Mouse (Mus musculus): Measurements from ENCODE around the gene Col6a3.

The Col6a3 gene

DNA sequence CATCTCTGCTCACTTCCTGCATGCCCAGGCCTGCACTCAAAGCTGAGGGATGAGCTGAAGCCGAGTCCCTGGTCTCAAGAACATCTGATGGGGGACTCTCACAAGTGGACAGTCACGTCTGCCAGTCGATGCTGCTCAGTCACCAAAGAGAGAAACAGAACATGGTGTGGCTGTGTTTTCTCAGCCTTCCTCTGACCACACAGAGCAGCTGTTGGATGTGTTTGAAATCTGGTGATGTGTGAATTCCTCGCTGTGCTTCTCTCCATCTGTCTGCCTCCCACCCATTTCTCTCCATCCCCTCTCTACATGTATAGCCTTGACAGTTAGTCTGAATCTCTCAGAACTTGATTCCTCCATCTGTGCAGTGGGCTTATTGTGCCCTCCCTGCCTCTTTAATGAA, 92.5 kb downstream of the Col6a3 start:
- Histone ChIP-seq H3K4me1 (replicated peaks; ENCODE audit: low read depth, low read length) (no peaks in the 10 kb centered on the region), H3K4me3 (replicated peaks; ENCODE audit: low read length) (no peak overlapping the region), H3K9me3 (ENCODE audit: low read length) (no peaks in the 10 kb centered on the region), H3K27me3 (ENCODE audit: insufficient read depth, low read length) (no peaks in the 10 kb centered on the region), H3K36me3 (ENCODE audit: insufficient read depth, low read length) (no peaks in the 10 kb centered on the region)
- TF ChIP-seq NANOG (IDR thresholded peaks at IDR 0.05; ENCODE audit: borderline replicate concordance, low read length) (no peak), CTCF (conservative IDR thresholded peaks at IDR 0.05; ENCODE audit: low read length) (no peak), POU5F1 (IDR thresholded peaks at IDR 0.05; ENCODE audit: borderline replicate concordance, low read length) (no peak)

DNA sequence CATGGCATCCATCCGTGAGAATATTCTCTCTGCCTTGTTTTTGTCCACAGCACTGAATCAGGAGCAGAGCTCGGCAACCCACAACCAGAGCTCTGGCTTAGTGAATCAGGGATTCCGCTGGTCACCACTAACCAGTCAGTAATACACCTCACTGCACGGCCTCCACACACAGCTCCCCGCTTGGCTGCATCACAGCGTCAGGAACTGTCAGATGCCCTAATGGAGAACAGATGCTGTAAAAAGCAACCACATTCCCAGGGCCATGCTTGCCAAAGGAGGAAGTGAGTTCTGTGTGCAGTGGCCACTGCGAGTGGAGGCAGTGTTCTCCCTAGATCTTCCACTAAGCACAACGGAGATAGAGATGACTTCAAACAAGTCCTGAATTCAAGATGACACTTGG, 93.6 kb downstream of the Col6a3 start:
- Histone ChIP-seq H3K4me1 (replicated peaks; ENCODE audit: low read depth, low read length) (no peaks in the 10 kb centered on the region), H3K4me3 (replicated peaks; ENCODE audit: low read length) (no peak overlapping the region), H3K36me3 (ENCODE audit: insufficient read depth, low read length) (no peaks in the 10 kb centered on the region), H3K27me3 (ENCODE audit: insufficient read depth, low read length) (no peaks in the 10 kb centered on the region), H3K9me3 (ENCODE audit: low read length) (no peaks in the 10 kb centered on the region)
- TF ChIP-seq CTCF (conservative IDR thresholded peaks at IDR 0.05; ENCODE audit: low read length), result no peak
- TF ChIP-seq POU5F1 (IDR thresholded peaks at IDR 0.05; ENCODE audit: borderline replicate concordance, low read length), result no peak
- TF ChIP-seq NANOG (IDR thresholded peaks at IDR 0.05; ENCODE audit: borderline replicate concordance, low read length), result no peak

DNA sequence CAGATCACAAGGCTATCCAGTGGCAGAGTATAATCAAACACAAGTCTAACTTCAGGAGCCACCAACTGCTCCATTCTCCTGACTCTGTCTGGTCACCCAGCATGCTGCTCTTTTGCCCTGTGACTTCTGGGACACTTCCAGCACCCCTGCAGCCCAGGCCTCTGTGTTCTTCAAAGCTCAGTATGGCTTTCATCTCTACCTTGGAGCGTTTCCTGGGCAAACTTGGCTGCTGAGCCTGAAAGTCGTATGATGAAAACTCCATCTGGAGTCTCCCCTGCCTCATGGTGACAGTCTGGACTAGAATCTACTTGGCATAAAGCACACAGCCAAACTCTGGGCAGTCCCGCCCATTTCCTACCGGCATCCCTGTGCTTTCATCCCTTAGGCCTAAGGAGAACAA, 95.2 kb downstream of the Col6a3 start:
- no peaks in the 10 kb centered on the region for H3K36me3 ChIP-seq (ENCODE audit: insufficient read depth, low read length)
- H3K4me1 ChIP-seq (replicated peaks; ENCODE audit: low read depth, low read length), result 0 out of 2 replicates have a peak, but pooled peaks cover 3% of the 10 kb centered on the region
- no peak overlapping the region for H3K4me3 ChIP-seq (replicated peaks; ENCODE audit: low read length)
- H3K27me3 ChIP-seq (ENCODE audit: insufficient read depth, low read length), result no peaks in the 10 kb centered on the region
- no peaks in the 10 kb centered on the region for H3K9me3 ChIP-seq (ENCODE audit: low read length)
- TF ChIP-seq NANOG (IDR thresholded peaks at IDR 0.05; ENCODE audit: borderline replicate concordance, low read length) (no peak), POU5F1 (IDR thresholded peaks at IDR 0.05; ENCODE audit: borderline replicate concordance, low read length) (no peak), CTCF (conservative IDR thresholded peaks at IDR 0.05; ENCODE audit: low read length) (no peak)

DNA sequence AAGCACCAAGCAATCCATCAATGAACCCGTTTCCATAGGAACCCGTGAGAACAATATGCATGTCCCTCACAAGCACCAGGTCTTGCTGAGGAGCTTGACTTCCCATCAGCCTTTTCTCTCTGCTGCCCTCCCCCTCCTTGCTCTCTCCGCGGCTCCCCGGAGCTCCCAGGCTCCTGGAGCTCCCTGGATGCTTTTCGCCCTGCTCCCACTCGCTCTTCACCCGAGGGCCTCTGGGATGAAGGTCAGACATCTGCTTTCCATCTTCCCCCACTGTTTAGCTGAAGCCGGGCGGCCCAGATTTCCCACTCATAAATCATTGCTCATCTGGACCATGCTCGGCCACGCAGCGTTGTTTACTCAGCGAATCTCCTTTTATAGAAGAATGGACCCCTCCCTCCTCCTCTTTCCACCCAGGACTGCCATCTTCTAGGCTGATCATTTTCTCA, 99.8 kb downstream of the Col6a3 start:
- no peak for TF ChIP-seq NANOG (IDR thresholded peaks at IDR 0.05; ENCODE audit: borderline replicate concordance, low read length)
- 0 out of 2 replicates have a peak, but pooled peaks cover 3% of the 10 kb centered on the region for H3K4me1 ChIP-seq (replicated peaks; ENCODE audit: low read depth, low read length)
- no peaks in the 10 kb centered on the region for H3K36me3 ChIP-seq (ENCODE audit: insufficient read depth, low read length)
- H3K9me3 ChIP-seq (ENCODE audit: low read length), result no peaks in the 10 kb centered on the region
- H3K27me3 ChIP-seq (ENCODE audit: insufficient read depth, low read length), result no peaks in the 10 kb centered on the region
- H3K4me3 ChIP-seq (replicated peaks; ENCODE audit: low read length), result no peak overlapping the region

DNA sequence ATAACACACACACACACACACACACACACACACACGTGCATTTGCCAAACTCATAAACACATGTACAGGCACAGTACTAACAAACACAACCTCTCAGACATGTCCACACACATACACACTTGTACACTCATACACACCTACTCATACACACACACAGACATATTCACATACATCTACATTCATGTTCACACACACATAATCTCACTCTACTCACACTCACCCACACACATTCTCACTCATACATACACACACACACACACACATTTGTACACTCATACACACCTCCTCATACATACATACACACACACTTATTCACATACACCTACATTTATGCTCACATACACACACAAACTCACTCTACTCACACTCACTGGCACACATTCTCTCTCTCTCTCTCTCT, 100.3 kb downstream of the Col6a3 start:
- Histone ChIP-seq H3K4me1 (replicated peaks; ENCODE audit: low read depth, low read length) (0 out of 2 replicates have a peak, but pooled peaks cover 3% of the 10 kb centered on the region), H3K27me3 (ENCODE audit: insufficient read depth, low read length) (no peaks in the 10 kb centered on the region), H3K36me3 (ENCODE audit: insufficient read depth, low read length) (no peaks in the 10 kb centered on the region), H3K9me3 (ENCODE audit: low read length) (no peaks in the 10 kb centered on the region), H3K4me3 (replicated peaks; ENCODE audit: low read length) (no peak overlapping the region)
- TF ChIP-seq CTCF (conservative IDR thresholded peaks at IDR 0.05; ENCODE audit: low read length) (no peak), POU5F1 (IDR thresholded peaks at IDR 0.05; ENCODE audit: borderline replicate concordance, low read length) (no peak), NANOG (IDR thresholded peaks at IDR 0.05; ENCODE audit: borderline replicate concordance, low read length) (no peak)

DNA sequence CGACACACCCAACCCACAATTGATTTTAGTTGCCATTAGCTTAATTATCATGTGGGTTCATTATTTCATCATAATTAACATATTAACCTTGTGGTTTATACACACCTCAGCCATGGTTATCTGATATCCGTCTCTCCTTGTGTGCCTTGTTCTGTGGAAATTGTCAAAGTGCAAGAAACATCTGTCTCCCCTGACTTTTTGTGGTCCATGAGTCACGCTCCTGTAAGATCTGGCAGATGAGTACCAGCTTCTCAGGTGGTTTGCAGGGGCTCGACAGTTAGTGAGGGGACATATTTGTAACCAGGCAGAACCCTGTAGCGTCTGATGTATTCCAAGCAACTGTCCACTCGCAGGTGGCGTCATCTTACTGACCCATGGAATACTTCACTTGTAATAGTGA, 101.1 kb downstream of the Col6a3 start:
- TF ChIP-seq NANOG (IDR thresholded peaks at IDR 0.05; ENCODE audit: borderline replicate concordance, low read length) (no peak), POU5F1 (IDR thresholded peaks at IDR 0.05; ENCODE audit: borderline replicate concordance, low read length) (no peak), CTCF (conservative IDR thresholded peaks at IDR 0.05; ENCODE audit: low read length) (no peak)
- Histone ChIP-seq H3K36me3 (ENCODE audit: insufficient read depth, low read length) (no peaks in the 10 kb centered on the region), H3K4me3 (replicated peaks; ENCODE audit: low read length) (no peak overlapping the region), H3K27me3 (ENCODE audit: insufficient read depth, low read length) (no peaks in the 10 kb centered on the region), H3K4me1 (replicated peaks; ENCODE audit: low read depth, low read length) (0 out of 2 replicates have a peak, but pooled peaks cover 3% of the 10 kb centered on the region), H3K9me3 (ENCODE audit: low read length) (no peaks in the 10 kb centered on the region)

DNA sequence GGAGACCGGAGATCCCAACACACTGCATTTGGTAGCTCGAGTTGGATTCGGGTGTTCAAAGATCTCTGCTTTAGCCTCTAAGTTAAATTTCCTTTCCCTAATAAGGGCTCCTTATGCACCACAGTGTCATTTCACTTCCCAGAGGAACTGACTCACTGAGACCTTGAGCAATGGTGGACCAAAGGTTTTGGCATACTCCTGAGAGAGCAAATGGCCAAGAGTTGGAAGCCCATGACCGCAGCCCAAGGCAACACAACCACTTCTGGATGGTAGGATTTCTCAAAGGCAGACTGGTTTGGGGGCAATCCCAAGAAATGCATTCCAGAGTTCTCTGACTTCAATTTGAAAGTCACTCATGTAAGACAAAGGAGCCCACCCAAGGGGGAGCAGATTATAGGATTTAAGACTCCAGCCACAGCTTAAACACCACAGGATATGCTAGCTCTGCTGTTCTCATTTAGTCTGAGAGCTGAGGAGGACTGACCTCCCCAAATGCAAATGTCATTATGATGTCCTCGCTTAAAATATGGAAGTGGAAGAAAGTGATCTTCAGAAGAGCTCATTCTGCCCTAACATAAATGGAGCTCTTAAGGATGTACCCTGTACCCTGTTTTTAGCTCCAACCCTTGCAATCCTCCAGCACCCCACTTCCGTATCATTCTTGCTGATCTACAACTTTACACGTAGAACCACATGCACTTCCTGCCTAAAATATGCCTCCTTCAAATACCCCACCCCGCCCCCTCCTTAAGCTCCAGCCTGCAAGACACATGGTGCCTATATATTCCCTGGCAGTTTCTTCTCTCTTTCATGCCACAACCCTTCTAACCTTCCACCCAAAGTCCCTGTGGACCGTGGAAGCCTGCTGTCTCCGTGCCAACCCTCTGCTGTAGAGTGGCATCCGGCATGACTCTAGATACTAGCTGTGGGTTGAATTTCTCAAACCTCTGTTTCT, 103.3 kb downstream of the Col6a3 start:
- 0 out of 2 replicates have a peak, but pooled peaks cover 3% of the 10 kb centered on the region for H3K4me1 ChIP-seq (replicated peaks; ENCODE audit: low read depth, low read length)
- H3K36me3 ChIP-seq (ENCODE audit: insufficient read depth, low read length), result no peaks in the 10 kb centered on the region
- H3K9me3 ChIP-seq (ENCODE audit: low read length), result no peaks in the 10 kb centered on the region
- H3K4me3 ChIP-seq (replicated peaks; ENCODE audit: low read length), result no peak overlapping the region
- no peaks in the 10 kb centered on the region for H3K27me3 ChIP-seq (ENCODE audit: insufficient read depth, low read length)
- no peak for TF ChIP-seq NANOG (IDR thresholded peaks at IDR 0.05; ENCODE audit: borderline replicate concordance, low read length)
- TF ChIP-seq CTCF (conservative IDR thresholded peaks at IDR 0.05; ENCODE audit: low read length), result no peak
- no peak for TF ChIP-seq POU5F1 (IDR thresholded peaks at IDR 0.05; ENCODE audit: borderline replicate concordance, low read length)

DNA sequence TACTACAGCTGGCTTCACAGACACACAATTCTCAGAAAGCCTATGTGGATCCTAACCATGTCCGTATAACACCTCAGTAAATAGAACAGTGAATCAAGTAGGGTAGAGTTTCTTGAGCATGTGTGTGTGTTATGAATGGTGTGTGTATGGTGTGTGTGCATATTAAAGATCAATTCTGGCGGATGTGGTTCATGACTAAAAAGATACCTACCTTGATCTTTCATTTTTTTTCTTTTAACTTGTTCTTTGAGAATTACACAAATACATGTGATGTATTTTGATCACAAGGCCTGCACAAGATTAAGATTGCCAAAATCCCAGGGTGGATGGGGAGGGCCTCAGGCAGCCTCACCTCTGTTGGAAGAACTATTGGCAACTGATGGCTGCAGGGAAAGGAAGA, 104.9 kb downstream of the Col6a3 start:
- TF ChIP-seq NANOG (IDR thresholded peaks at IDR 0.05; ENCODE audit: borderline replicate concordance, low read length), result no peak
- no peak for TF ChIP-seq POU5F1 (IDR thresholded peaks at IDR 0.05; ENCODE audit: borderline replicate concordance, low read length)
- TF ChIP-seq CTCF (conservative IDR thresholded peaks at IDR 0.05; ENCODE audit: low read length), result no peak
- no peaks in the 10 kb centered on the region for H3K9me3 ChIP-seq (ENCODE audit: low read length)
- 0 out of 2 replicates have a peak, but pooled peaks cover under 1% of the 10 kb centered on the region for H3K4me1 ChIP-seq (replicated peaks; ENCODE audit: low read depth, low read length)
- no peak overlapping the region for H3K4me3 ChIP-seq (replicated peaks; ENCODE audit: low read length)
- H3K27me3 ChIP-seq (ENCODE audit: insufficient read depth, low read length), result no peaks in the 10 kb centered on the region
- H3K36me3 ChIP-seq (ENCODE audit: insufficient read depth, low read length), result no peaks in the 10 kb centered on the region

Data from E14TG2a.4 (cell line).